Mouse (Mus musculus): ENCODE measurements around the gene Ankrd44.

GRCm38 (mm10) chr1:54678037-54678436 is 248.2 kb downstream of the Ankrd44 start:
- no peak for TF ChIP-seq CTCF (IDR thresholded peaks at IDR 0.05; ENCODE audit: borderline replicate concordance, insufficient read depth, low read depth, low read length)
- no peak for TF ChIP-seq POLR2A (IDR thresholded peaks at IDR 0.05; ENCODE audit: borderline replicate concordance, insufficient read depth, low read length)
